Mouse (Mus musculus): Measurements from ENCODE around the gene Filip1l. TPM values are rescaled to one million over a fixed set of nuclear protein-coding genes. Genes with fewer than 3 reads are reported as not detected.

The Filip1l gene
- total RNA-seq, 2 experiments from 2014 or later, result 3.0 to 3.7 TPM

GRCm38 (mm10) chr16:57392461-57392860, 39.6 kb downstream of the Filip1l start:
- no peak for ATAC-seq (replicated peaks; ENCODE audit: poor library complexity, severe bottlenecking)

GRCm38 (mm10) chr16:57393161-57393560, 40.3 kb downstream of the Filip1l start:
- 0 out of 2 replicates have a peak, but pooled peaks have one; percentile 10 for ATAC-seq (replicated peaks; ENCODE audit: poor library complexity, severe bottlenecking)

- peak; percentile 67 for ATAC-seq (replicated peaks; ENCODE audit: poor library complexity, severe bottlenecking)
Observed at GRCm38 (mm10) chr16:57396249-57396648, 43.4 kb downstream of the Filip1l start.

- ATAC-seq (replicated peaks; ENCODE audit: poor library complexity, severe bottlenecking), result no peak
Observed at GRCm38 (mm10) chr16:57397845-57398244, 45.0 kb downstream of the Filip1l start.

GRCm38 (mm10) chr16:57398387-57399214, 45.7 kb downstream of the Filip1l start:
- ATAC-seq (replicated peaks; ENCODE audit: poor library complexity, severe bottlenecking), result peak; percentile 43; the same call in 1 of the 2 replicates

GRCm38 (mm10) chr16:57399566-57399965, 46.7 kb downstream of the Filip1l start:
- no peak for ATAC-seq (replicated peaks; ENCODE audit: poor library complexity, severe bottlenecking)

GRCm38 (mm10) chr16:57401702-57402101, 48.8 kb downstream of the Filip1l start:
- ATAC-seq (replicated peaks; ENCODE audit: poor library complexity, severe bottlenecking), result no peak

- no peak for ATAC-seq (replicated peaks; ENCODE audit: poor library complexity, severe bottlenecking)
Observed at GRCm38 (mm10) chr16:57402910-57403309, 50.0 kb downstream of the Filip1l start.

- ATAC-seq (replicated peaks; ENCODE audit: poor library complexity, severe bottlenecking), result no peak
Observed at GRCm38 (mm10) chr16:57403825-57404224, 50.9 kb downstream of the Filip1l start.

GRCm38 (mm10) chr16:57412766-57413165, 59.9 kb downstream of the Filip1l start:
- no peak for ATAC-seq (replicated peaks; ENCODE audit: poor library complexity, severe bottlenecking)

- no peak; the same call in 1 of the 2 replicates for ATAC-seq (replicated peaks; ENCODE audit: poor library complexity, severe bottlenecking)
Observed at GRCm38 (mm10) chr16:57416049-57416448, 63.2 kb downstream of the Filip1l start.

GRCm38 (mm10) chr16:57417017-57417416, 64.1 kb downstream of the Filip1l start:
- no peak for ATAC-seq (replicated peaks; ENCODE audit: poor library complexity, severe bottlenecking)

- no peak for ATAC-seq (replicated peaks; ENCODE audit: poor library complexity, severe bottlenecking)
Observed at GRCm38 (mm10) chr16:57417955-57418354, 65.1 kb downstream of the Filip1l start.

GRCm38 (mm10) chr16:57419332-57419731, 66.4 kb downstream of the Filip1l start:
- ATAC-seq (replicated peaks; ENCODE audit: poor library complexity, severe bottlenecking), result no peak

- no peak for ATAC-seq (replicated peaks; ENCODE audit: poor library complexity, severe bottlenecking)
Observed at GRCm38 (mm10) chr16:57419881-57420280, 67.0 kb downstream of the Filip1l start.

- no peak for ATAC-seq (replicated peaks; ENCODE audit: poor library complexity, severe bottlenecking)
Observed at GRCm38 (mm10) chr16:57420773-57421556, 68.1 kb downstream of the Filip1l start.

GRCm38 (mm10) chr16:57421680-57422417, 69.0 kb downstream of the Filip1l start:
- ATAC-seq (replicated peaks; ENCODE audit: poor library complexity, severe bottlenecking), result peak; percentile 78

GRCm38 (mm10) chr16:57423001-57423800, 70.3 kb downstream of the Filip1l start:
- ATAC-seq (replicated peaks; ENCODE audit: poor library complexity, severe bottlenecking), result peak; percentile 61

- no peak for ATAC-seq (replicated peaks; ENCODE audit: poor library complexity, severe bottlenecking)
Observed at GRCm38 (mm10) chr16:57426680-57427079, 73.8 kb downstream of the Filip1l start.

All from granulocyte monocyte progenitor cell, adult 5-6 weeks (primary cell).